Mouse (Mus musculus): ENCODE results near the gene Morc1.

DNA sequence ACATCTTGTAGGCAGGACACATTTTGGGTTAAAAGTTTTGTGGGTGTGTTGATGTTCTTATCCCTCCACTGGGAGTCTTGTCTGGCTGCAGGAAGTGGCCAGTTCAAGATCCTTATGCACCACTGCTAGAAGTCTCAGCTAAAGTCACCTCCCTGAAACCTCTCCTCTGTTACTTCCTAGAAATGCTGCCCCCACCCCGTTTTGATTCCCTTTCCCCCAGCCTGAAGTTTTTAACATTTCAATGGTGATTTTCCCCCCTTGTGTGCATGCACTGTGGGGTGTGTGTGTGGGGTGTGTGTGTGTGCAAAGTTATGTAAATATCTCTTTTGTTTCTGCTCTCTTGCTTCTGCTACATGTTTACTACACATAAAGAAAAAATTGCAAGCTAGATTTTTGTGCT is 4.4 kb downstream of the Morc1 start:
- TF ChIP-seq CTCF (IDR thresholded peaks at IDR 0.05; ENCODE audit: borderline replicate concordance, insufficient read depth, low read depth, low read length) (no peak), POLR2A (IDR thresholded peaks at IDR 0.05; ENCODE audit: borderline replicate concordance, insufficient read depth, low read length) (no peak)
